Mouse (Mus musculus) cerebellum, adult 9-10 months (tissue): ENCODE measurements around the gene Pifo.

Experiments
- DNase-seq: peaks from one replicate; pipeline ENCODE4 v3.0.0; 2022

Gene Pifo

GRCm38 (mm10) chr3:105951348-105951747 is 63.1 kb downstream of the Pifo start:
- no peak for DNase-seq
